Mouse (Mus musculus) kidney, adult 18-20 months (tissue): ENCODE measurements around the gene Klkb1.

Experiments
- DNase-seq: peaks from one replicate; pipeline ENCODE4 v3.0.0; 2021

The Klkb1 gene

GRCm38 (mm10) chr8:45267611-45268391 is 26.9 kb downstream of the Klkb1 start:
- DNase-seq: peak; percentile 5

GRCm38 (mm10) chr8:45266993-45267392 is 27.7 kb downstream of the Klkb1 start:
- DNase-seq: no peak

GRCm38 (mm10) chr8:45264918-45265317 is 29.7 kb downstream of the Klkb1 start:
- no peak for DNase-seq

GRCm38 (mm10) chr8:45262851-45263250 is 31.8 kb downstream of the Klkb1 start:
- DNase-seq: no peak

- no peak for DNase-seq
Observed at GRCm38 (mm10) chr8:45261920-45262319, 32.7 kb downstream of the Klkb1 start, which contains the start of gene F11. TSS of gene F11 (minus strand) at chr8:45262031.

- no peak for DNase-seq
Observed at GRCm38 (mm10) chr8:45258421-45258820, 36.2 kb downstream of the Klkb1 start.

GRCm38 (mm10) chr8:45255040-45255439 is 39.6 kb downstream of the Klkb1 start:
- DNase-seq: no peak

- no peak for DNase-seq
Observed at GRCm38 (mm10) chr8:45254194-45254842, 40.3 kb downstream of the Klkb1 start.

- no peak for DNase-seq
Observed at GRCm38 (mm10) chr8:45253586-45253985, 41.1 kb downstream of the Klkb1 start.

- DNase-seq: no peak
Observed at GRCm38 (mm10) chr8:45253111-45253510, 41.5 kb downstream of the Klkb1 start.

- no peak for DNase-seq
Observed at GRCm38 (mm10) chr8:45246307-45246706, 48.4 kb downstream of the Klkb1 start.

- no peak for DNase-seq
Observed at GRCm38 (mm10) chr8:45239363-45239762, 55.3 kb downstream of the Klkb1 start.

- peak; percentile 5 for DNase-seq
Observed at GRCm38 (mm10) chr8:45238282-45238681, 56.4 kb downstream of the Klkb1 start.

GRCm38 (mm10) chr8:45236164-45236912 is 58.3 kb downstream of the Klkb1 start:
- DNase-seq: peak; percentile 49

- no peak for DNase-seq
Observed at GRCm38 (mm10) chr8:45235228-45235627, 59.4 kb downstream of the Klkb1 start.

GRCm38 (mm10) chr8:45233256-45233655 is 61.4 kb downstream of the Klkb1 start:
- no peak for DNase-seq
